Mouse (Mus musculus) inflammation-experienced regulatory T-cells, adult 6 months (primary cell): ENCODE results near the gene Iqck. TPM values are rescaled to one million over a fixed set of nuclear protein-coding genes. Genes with fewer than 3 reads are reported as not detected.

ENCODE experiments used
- ATAC-seq: one replicate; pipeline ENCODE4 v1.8.0; 2017
- polyA plus RNA-seq, 3 experiments: library from polyadenylated mRNA; unstranded; fragments of 100-300 nt; shearing (Covaris generic); gene quantifications; one replicate each; pipeline ENCODE4 v1.2.1; 2017

The Iqck gene
- polyA plus RNA-seq, 3 experiments from 2014 or later: 0.55 TPM; not detected in 2

DNA sequence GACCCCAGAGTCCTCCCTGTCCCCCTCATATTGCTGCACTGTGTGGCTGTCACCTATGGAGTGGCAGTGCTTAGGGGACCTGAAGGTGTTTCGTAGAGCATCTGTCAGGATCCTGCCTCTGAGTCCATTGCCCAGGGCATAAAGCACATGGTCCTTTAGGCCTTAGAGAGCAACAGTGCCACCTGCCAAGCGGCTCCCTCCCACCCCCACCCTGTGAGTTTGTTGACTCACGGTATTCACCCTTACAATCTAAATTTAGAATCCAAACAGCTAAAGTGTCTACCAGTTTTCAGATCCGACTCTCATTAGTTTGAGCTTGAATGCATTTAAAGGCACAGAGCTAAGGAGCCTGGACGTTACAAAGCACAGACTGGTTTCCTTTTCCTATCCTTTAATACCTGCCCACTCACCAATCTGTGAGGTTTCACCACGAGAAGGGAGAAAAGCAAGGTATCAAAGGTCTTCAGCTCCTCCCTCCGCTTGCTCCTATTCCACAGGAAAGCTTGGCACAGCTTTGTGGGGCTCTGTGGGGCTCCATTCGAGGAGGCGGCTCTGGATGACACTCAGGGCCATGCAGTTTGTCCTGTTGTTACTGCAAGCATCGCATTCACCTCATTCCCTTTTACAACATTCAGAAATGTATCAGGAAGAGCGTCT lies 98.2 kb downstream of the Iqck start:
- no peak for ATAC-seq

DNA sequence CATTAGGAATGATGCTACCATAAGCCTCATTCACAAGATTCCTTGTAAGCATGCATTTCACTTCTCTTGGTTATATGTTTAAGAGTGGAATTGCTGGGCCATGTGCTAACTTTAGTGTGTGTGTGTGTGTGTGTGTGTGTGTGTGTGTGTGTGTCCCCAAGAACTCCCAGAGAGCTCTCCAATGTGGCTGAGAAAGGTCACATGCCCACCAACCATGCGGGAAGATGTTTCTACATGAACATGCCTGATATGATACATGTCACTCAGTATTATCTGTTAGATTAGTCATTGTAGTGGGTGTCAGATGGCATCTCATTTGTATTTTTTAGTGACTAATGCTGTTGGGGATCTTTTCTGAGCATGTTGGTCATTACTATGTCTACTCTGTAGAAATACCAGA lies 99.4 kb downstream of the Iqck start:
- no peak for ATAC-seq

DNA sequence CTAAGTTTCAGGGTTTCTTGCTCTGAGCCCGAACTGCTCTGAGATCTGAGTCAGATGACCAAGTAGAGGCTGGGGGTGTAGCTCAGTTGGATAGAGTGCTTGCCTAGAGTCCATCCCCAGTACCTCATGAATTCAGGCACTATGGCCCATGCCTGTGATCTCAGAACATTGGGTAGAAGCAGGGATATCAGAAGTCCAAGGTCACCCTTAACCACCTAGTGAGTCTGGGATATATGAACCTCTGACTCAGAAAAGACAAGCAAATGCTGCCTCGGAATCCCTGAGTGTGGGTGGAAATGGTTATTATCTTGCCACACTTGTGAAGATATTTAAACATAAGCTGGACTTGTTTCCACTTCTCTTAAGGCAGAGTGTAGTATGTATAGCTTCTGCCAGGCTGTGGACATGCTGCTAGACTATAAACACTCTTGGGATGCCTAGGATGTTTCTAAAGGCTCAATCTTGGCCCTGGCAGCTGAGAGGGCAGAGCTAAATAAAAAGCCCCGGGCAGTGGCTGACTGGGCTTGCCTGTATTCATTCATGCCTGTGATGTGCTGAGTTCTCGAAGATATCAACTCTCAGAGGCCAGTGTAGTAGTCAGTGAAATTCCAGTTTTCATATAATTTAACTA lies 101.2 kb downstream of the Iqck start:
- no peak for ATAC-seq

DNA sequence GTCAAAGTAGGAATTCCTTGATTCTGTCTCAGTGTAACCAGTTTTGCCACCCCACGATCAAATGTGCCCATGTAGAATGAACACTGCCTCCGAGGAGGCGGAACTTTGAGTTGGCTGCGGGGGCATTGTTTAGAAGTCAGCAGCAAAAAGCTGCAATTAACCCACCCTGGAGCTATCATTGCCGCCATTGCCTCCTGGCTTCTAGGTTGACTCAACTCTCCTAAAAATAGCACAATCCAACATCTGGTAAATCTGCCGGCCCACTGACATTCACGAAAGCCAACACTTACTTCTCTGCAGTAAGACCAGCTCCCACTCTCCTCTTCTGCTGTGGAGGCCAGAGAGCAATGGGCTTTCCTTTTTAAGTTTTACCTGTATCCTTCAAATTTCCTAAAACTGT lies 103.7 kb downstream of the Iqck start:
- no peak for ATAC-seq

DNA sequence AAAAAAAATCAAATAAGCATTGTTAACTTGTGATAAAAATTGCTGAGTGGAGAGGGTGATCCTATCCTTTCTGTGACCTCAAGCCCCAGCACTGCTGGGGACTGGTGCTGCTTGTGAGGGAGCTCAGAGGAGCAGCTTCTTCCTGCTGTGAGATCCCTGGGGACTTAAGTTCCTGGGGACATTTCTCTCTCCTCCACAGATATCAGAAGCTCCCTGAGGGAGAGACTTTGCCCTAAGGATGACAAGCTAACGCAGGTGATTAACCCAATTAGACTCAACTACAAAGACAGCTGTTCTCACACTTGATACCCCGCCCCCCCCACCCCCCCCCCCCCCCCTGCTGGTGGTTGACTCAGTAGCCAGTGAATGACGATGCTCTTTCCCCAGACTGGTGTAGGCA lies 109.2 kb downstream of the Iqck start:
- ATAC-seq: no peak

DNA sequence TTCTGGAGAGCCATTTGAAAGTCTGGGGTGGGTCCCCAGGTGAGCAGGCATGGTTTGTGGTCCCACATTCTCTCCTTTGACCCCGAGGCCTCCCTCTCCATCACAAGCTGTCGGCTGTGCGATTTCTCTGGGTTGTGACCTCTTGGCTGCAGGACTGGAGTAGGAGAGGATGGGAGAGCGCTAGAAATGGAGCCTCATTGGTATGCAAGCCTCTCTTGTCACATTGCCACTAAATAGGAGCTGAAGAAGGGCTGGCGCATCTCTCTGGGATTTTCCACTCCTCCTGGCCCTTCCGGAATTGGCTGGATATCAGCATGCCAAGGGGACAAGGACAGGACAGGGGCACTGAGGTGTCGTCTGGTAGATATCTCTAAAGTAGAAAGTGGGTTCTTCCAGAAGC lies 109.6 kb downstream of the Iqck start:
- no peak for ATAC-seq

- no peak for ATAC-seq
Observed at GRCm38 (mm10) chr7:118968870-118969269, 113.3 kb downstream of the Iqck start.

GRCm38 (mm10) chr7:118971499-118971898 lies 115.9 kb downstream of the Iqck start:
- no peak for ATAC-seq

DNA sequence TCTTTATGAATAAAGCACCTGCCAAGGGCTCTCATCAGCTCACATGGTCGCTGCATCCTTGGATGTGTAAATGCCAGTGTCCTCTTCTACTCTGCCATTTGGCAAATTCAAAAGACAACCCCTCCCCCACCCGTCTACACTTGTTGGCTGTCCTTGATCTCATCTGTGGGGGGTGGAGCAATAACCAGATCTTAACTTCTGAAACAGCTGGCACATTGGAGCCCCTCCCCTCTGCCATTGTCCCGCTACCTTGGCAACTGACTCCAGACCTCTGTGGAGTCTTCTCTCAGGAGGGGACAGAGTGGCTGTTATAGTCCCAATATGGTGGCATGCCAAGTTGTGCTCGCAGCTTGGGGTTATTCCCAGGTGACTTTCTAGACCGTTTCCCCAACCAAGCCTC lies 116.8 kb downstream of the Iqck start:
- ATAC-seq: no peak

DNA sequence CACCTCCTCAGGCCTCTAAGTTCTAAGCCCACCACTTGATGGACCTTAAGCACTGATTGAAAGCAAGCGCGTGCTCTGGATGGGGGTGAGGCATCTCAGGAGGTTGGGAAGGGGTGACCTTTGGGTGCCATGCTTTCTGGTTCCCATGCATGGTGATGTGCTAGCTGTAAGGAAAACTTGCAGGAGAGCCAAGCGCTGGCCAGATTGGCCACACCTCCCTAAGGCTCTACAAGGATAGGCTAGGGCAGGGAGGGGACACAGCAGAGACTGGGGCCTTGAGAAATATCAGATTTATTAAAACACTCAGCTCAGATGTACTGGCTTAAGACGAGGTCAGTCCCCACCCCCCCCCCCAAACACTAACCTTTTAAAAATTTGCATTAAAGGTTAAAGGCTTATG lies 117.8 kb downstream of the Iqck start:
- no peak for ATAC-seq

GRCm38 (mm10) chr7:118975837-118976236 lies 120.3 kb downstream of the Iqck start:
- ATAC-seq: no peak

- peak; percentile 21 for ATAC-seq
Observed at GRCm38 (mm10) chr7:118976414-118977166, 121.0 kb downstream of the Iqck start.

- no peak for ATAC-seq
Observed at GRCm38 (mm10) chr7:118977167-118977543, 121.6 kb downstream of the Iqck start.

DNA sequence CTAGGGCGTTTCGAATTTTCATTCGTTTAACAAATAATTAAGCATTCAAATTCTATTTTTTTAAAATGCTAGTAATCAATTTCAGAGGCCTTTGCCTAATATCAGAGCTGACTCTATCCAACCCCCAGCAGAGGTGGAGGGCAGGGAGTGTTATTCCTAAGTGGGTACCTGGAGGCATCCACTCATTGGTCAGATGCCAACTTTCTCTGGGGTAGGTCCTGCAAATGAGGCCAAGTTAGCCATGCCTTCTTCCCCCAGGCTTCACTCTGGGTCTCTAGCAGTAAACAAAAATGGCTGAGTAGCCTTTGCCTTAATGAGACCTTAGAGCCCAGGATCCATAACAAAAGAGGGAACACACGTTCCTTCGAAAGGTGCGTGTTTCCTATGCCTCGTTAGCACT lies 123.6 kb downstream of the Iqck start:
- no peak for ATAC-seq

DNA sequence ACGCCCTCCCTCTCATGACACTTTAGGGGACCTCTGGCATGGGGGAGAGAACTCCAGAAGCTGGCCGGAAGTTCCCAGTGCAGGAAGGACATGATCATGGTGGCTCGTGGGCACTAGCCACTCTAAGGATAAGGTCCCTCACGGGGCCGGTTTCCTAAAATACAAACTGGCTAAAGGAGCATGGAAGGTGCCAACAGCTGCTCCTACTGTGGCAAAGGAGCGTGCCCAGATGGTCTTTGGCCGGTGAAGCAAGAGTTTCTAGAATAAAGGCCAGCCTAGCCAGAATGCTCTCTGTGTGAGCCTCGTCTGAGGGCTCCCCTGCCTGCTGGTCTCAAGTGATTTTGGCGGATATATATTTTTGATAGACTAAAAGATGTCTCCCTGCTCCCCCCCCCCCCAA lies 124.2 kb downstream of the Iqck start:
- no peak for ATAC-seq

- no peak for ATAC-seq
Observed at GRCm38 (mm10) chr7:118981346-118981745, 125.8 kb downstream of the Iqck start.

DNA sequence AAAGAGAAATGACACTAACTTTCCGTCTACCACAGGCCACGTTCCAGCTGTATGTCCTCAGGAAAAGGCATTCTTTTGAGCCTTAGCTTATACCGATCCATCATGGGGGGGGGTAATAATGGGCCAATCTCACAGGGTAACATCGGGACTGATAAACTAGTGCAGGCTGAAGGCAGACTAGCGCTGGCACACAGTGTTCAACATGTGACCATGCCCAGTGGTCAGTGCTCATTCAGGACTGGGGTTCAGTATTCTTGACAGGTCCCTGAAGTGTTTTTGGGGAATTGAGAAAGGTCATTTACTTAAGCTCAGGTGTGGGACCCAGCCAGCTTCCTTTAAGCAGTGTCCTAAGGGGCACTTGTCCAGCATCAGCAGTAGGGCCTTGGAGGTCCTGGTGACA lies 126.3 kb downstream of the Iqck start:
- no peak for ATAC-seq

GRCm38 (mm10) chr7:118982586-118982985 lies 127.0 kb downstream of the Iqck start:
- no peak for ATAC-seq

DNA sequence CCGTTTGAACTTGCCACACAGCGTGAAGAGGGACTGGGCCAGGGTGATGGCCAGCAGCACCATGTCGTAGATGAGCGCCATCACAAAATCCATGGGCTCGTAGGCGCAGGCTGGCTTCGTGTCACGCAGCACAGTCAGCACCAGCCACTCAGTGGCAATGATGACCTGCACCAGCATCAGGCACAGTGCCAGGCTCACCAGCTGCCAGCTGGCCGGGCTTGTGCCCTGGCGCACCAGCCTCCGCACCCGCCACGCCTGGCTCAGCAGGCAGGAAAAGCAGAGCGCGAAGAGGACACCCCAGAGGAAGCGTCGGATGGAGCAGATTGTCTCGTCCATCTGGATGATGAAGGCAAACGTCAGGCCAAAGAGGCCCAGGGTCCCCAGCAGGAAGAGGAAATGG lies 128.4 kb downstream of the Iqck start:
- ATAC-seq: no peak

DNA sequence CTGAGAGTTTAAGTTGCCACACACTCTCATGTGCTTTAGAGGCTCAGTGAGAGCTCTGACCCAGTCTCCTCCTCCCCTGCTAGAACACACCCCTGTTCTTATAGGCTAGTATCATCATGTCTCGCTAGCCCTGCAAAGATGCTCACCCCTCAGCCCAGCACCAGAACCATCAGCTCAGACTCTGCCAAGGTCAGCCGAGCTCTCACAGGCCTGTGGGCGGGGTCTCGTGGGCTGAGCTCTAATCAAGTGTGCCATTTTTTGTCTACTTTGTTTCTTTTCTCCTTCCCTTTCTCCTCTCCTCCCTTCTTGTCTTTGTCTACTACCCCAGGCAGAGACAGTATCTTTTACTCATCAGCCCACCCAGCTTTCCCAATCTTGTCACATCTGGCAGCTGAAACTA lies 130.2 kb downstream of the Iqck start:
- no peak for ATAC-seq

DNA sequence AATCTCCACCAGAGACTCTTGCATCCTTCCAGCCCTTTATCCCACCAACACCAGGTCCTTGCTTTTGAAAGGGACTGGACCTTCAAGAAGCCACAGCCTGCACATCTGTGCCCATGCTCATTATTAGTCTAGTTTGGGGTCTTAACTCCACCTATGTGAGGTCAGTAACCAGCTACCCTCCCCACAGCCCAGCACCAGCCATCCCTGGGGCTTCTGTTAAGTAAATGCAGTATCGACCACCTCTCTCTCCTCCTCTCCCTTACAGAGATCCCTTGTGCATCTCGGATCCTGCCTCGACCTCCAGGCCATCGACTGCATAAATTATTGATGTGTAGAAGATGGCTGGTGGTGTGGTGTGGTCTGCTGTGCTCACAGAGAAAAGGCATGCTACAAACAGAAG lies 130.8 kb downstream of the Iqck start:
- ATAC-seq: no peak

- ATAC-seq: no peak
Observed at GRCm38 (mm10) chr7:118989275-118989856, 133.8 kb downstream of the Iqck start.

DNA sequence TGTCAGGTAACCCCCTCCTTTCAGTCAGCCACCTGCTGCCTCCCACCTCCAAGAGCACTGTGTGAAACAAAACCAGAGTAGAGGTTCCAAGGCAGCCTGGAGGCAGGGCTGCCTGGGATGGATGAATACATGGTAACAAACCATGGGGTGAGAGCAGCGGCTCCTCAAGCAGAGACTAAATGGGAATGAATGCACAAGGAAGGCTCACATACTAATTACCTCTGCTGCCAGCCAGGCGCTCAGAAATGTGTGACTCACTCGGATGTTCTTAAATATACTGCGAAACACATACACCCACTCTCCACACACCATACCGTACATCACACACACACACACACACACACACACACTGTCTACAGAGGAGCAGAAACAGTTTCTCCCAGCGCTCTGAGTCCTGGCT lies 134.7 kb downstream of the Iqck start:
- no peak for ATAC-seq
